In the genomic region with DNA sequence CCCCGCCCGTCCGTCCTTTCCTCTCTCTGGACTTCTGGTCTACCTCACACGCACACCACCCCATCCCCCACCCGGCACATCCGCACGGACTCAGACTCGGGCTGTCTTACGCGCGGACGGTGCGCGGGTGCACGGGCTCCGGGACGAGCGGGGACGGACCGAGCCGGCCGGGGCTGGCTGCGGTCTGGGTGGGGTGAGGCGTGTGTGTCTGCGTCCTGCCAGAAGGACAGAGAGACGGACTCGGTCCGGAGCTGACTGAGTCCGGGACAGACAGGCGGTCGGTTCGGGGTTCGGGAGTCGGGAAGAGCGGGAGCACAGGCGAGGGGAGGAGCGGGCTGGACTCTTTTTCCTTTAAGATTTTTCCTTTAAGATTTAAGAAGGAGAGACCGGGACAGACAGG, we compare ENCODE assay signal across 11 mouse cellular contexts. TPM values are rescaled to one million over a fixed set of nuclear protein-coding genes. Genes with fewer than 3 reads are reported as not detected.
A peak's percentile ranks its signal among the peaks of the same experiment; 100 is the strongest.
DNase-seq lines count a peak whose midpoint lies in the region; ATAC-seq lines count a peak whose summit lies in the region.
"Not testable (repeated sequence)": the region's sequence is repeated elsewhere in the genome, so short reads cannot be mapped to it uniquely, and the experiment has no call there.
"Had no signal": no experiment of that assay in that cellular context is flagged by ENCODE, and none has a peak within 500 bp of the region (broad histone marks: within the 10 kb centered on the region; RNA-seq: fewer than 3 reads in every experiment).

No protein-coding gene starts in this region.

- 77% methylated on average over 38 of the region's 38 CpGs for WGBS in intestine, embryonic 15.5 days
- 80% methylated on average over 38 of the region's 38 CpGs for WGBS in limb, embryonic 13.5 days
- 80% methylated on average over 38 of the region's 38 CpGs for WGBS in midbrain, embryonic 11.5 days

- H3K9ac ChIP-seq in intestine, embryonic 15.5 days; limb, embryonic 13.5 days; midbrain, embryonic 11.5 days (ENCODE audit: low read length): not testable (repeated sequence)

- H3K36me3 ChIP-seq in intestine, embryonic 15.5 days = peaks cover 33% of the 10 kb centered on the region
- H3K36me3 ChIP-seq in limb, embryonic 13.5 days = peaks cover 54% of the 10 kb centered on the region
- H3K36me3 ChIP-seq in midbrain, embryonic 11.5 days (ENCODE audit: control insufficient read depth, insufficient read depth, low read length) = peaks cover 36% of the 10 kb centered on the region

- not testable (repeated sequence) for H3K27ac ChIP-seq in intestine, embryonic 15.5 days; limb, embryonic 13.5 days; midbrain, embryonic 11.5 days (ENCODE audit: low read depth, low read length)

- not testable (repeated sequence) for H3K4me1 ChIP-seq in intestine, embryonic 15.5 days (replicated peaks); limb, embryonic 13.5 days; midbrain, embryonic 11.5 days (ENCODE audit: control insufficient read depth, insufficient read depth, low read length)

- peaks cover 34% of the 10 kb centered on the region for H3K9me3 ChIP-seq in intestine, embryonic 15.5 days
- peaks cover 56% of the 10 kb centered on the region for H3K9me3 ChIP-seq in limb, embryonic 13.5 days
- H3K9me3 ChIP-seq in midbrain, embryonic 11.5 days (ENCODE audit: control insufficient read depth, low read length) = peaks cover 43% of the 10 kb centered on the region

- peak; percentile 45 for ATAC-seq in activated CD4-positive, CD25-positive, alpha-beta regulatory T cell, adult 4 months
- ATAC-seq in intestine, embryonic 15.5 days = peak; percentile 43
- ATAC-seq in limb, embryonic 13.5 days (ENCODE audit: low FRiP score, low read depth) = peak; percentile 55
- ATAC-seq in midbrain, embryonic 11.5 days (ENCODE audit: low FRiP score) = peak; percentile 64

- H3K27me3 ChIP-seq in intestine, embryonic 15.5 days (replicated peaks); limb, embryonic 13.5 days; midbrain, embryonic 11.5 days (ENCODE audit: control insufficient read depth, insufficient read depth, low read length): not testable (repeated sequence)

- not testable (repeated sequence) for H3K4me2 ChIP-seq in intestine, embryonic 15.5 days (replicated peaks); limb, embryonic 13.5 days (replicated peaks); midbrain, embryonic 11.5 days

- not testable (repeated sequence) for H3K4me3 ChIP-seq in intestine, embryonic 15.5 days (replicated peaks); limb, embryonic 13.5 days; midbrain, embryonic 11.5 days (ENCODE audit: low read depth, low read length)

- DNase-seq in embryo, embryonic 9.5 days (ENCODE audit: extremely low spot score) = peak; percentile 73
- DNase-seq in gastrocnemius, postnatal 4 days (ENCODE audit: low spot score in 2 of 2) = peak; percentile 28 to 68
- DNase-seq in midbrain, embryonic 11.5 days (ENCODE audit: low spot score, missing footprints) = peak; percentile 94
- peak; percentile 40 for DNase-seq in right cerebral cortex, postnatal 4 days
- peak; percentile 80 for DNase-seq in yolk sac, embryonic 10.5 days (ENCODE audit: low spot score)

RNA-seq across cellular contexts. Expression of a gene that starts 13.6 kb away (rescaled TPM):
- polyA plus RNA-seq in activated CD4-positive, CD25-positive, alpha-beta regulatory T cell, adult 4 months (2017; shearing (Covaris generic)) = not detected
- not detected for total RNA-seq in gastrocnemius, postnatal 4 days (2021)
- not detected in 2 replicates for polyA plus RNA-seq in intestine, embryonic 15.5 days (2015; fragmentation: Nextera tagmentation; extraction: Ambion mirVana)
- polyA plus RNA-seq in limb, embryonic 13.5 days (2015; fragmentation: Nextera tagmentation; extraction: Ambion mirVana) = not detected in 2 replicates
- not detected in 2 replicates for polyA plus RNA-seq in midbrain, embryonic 11.5 days (2014; fragmentation: Nextera tagmentation; extraction: Ambion mirVana)
- total RNA-seq: heart, postnatal 14 days; liver, adult 2 months had no signal
- polyA plus RNA-seq: liver, adult 2 months; small intestine, adult 2 months had no signal

RNA-seq across cellular contexts. Expression of a gene that starts 43.5 kb away (rescaled TPM):
- not detected for polyA plus RNA-seq in activated CD4-positive, CD25-positive, alpha-beta regulatory T cell, adult 4 months (2017; shearing (Covaris generic))
- not detected for total RNA-seq in gastrocnemius, postnatal 4 days (2021)
- not detected in 2 replicates for polyA plus RNA-seq in intestine, embryonic 15.5 days (2015; fragmentation: Nextera tagmentation; extraction: Ambion mirVana)
- polyA plus RNA-seq in limb, embryonic 13.5 days (2015; fragmentation: Nextera tagmentation; extraction: Ambion mirVana) = not detected in 2 replicates
- polyA plus RNA-seq in midbrain, embryonic 11.5 days (2014; fragmentation: Nextera tagmentation; extraction: Ambion mirVana) = not detected in 2 replicates
- total RNA-seq: heart, postnatal 14 days; liver, adult 2 months had no signal
- polyA plus RNA-seq: liver, adult 2 months; small intestine, adult 2 months had no signal

Comparison
In these comparisons a context has a peak if more than half of its experiments do, and no peak if none do; other contexts are left out.
1. DNase-seq: peak in every context shown above with its lines; median percentile 94 in midbrain, embryonic 11.5 days; 80 in yolk sac, embryonic 10.5 days; 73 in embryo, embryonic 9.5 days; 48 in gastrocnemius, postnatal 4 days; 40 in right cerebral cortex, postnatal 4 days.